Mouse (Mus musculus) megakaryocyte, adult 5-6 weeks (primary cell): ENCODE results near the gene Rnf214. TPM values are rescaled to one million over a fixed set of nuclear protein-coding genes. Genes with fewer than 3 reads are reported as not detected.

Experiments
- ATAC-seq: 2 replicates; pipeline ENCODE4 v1.8.0; 2016; ENCODE audit warnings: mild to moderate bottlenecking, inconsistent platforms; ENCODE audit not compliant: poor library complexity, severe bottlenecking
- total RNA-seq, 2 experiments: library from RNA; stranded (forward) in 1 of 2; stranded (reverse) in 1 of 2; fragments of 153-499, 151-499 nt in 1 of 2; fragments of 221-1000, 200-1000 nt in 1 of 2; gene quantifications; 2 replicates each; pipeline versions ENCODE4 v1.2.3 to v1.2.4; 2015 to 2017

Gene Rnf214
- total RNA-seq, 2 experiments from 2014 or later: 23.3 to 34.0 TPM

GRCm38 (mm10) chr9:45827663-45828290 lies 78.9 kb downstream of the Rnf214 start:
- ATAC-seq: peak; percentile 28; the same call in 1 of the 2 replicates

GRCm38 (mm10) chr9:45818406-45819011 lies 88.2 kb downstream of the Rnf214 start:
- ATAC-seq: peak; percentile 38

DNA sequence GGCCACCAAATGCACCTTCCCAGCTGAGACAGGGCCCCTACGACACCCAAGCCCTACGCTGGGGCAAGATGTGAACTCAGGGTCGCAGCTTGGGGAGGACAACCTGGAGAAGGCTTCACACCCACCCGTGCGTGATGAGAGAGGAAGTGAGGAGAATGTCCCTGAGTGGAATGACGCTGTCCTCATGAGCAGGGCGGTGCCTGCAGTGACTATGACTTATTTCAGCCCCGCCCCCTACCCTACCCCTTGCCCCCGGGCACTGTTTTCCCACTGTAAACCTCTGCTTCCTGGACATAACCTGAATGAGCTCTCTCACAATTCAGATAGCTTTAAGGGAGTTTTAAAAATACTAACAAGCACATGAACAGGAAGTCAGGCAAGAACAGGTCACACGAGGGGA lies 91.2 kb downstream of the Rnf214 start:
- peak; percentile 92 for ATAC-seq

- ATAC-seq: peak; percentile 4; the same call in 1 of the 2 replicates
Measured at GRCm38 (mm10) chr9:45815113-45815512, 91.6 kb downstream of the Rnf214 start.

Other genes starting within 250 kb of the Rnf214 start
- gene Cep164, start 78.2 kb downstream of the Rnf214 start, total RNA-seq (2015): 11.1 and 11.9 TPM in 2 replicates
- gene Cep164, start 78.2 kb downstream of the Rnf214 start, total RNA-seq (2017): 9.8 and 16.3 TPM in 2 replicates
- 2.9 and 3.5 TPM in 2 replicates for gene Bace1, start 68.3 kb downstream of the Rnf214 start, total RNA-seq (2015)
- gene Bace1, start 68.3 kb downstream of the Rnf214 start, total RNA-seq (2017): 4.1 and 7.2 TPM in 2 replicates
- 12.1 and 15.4 TPM in 2 replicates for gene Pcsk7, start 414 bp downstream of the Rnf214 start, total RNA-seq (2015)
- gene Pcsk7, start 414 bp downstream of the Rnf214 start, total RNA-seq (2017): 22.5 and 34.8 TPM in 2 replicates
- gene Tagln, start 29.1 kb upstream of the Rnf214 start, total RNA-seq (2015): 0.13 and 0.32 TPM in 2 replicates
- gene Tagln, start 29.1 kb upstream of the Rnf214 start, total RNA-seq (2017): 0.40 TPM in 1 of 2 replicates, not detected in the other
- 57.3 and 71.0 TPM in 2 replicates for gene Sidt2, start 48.3 kb upstream of the Rnf214 start, total RNA-seq (2015)
- 41.4 and 51.9 TPM in 2 replicates for gene Sidt2, start 48.3 kb upstream of the Rnf214 start, total RNA-seq (2017)
- 28.6 and 44.4 TPM in 2 replicates for gene Pafah1b2, start 105.8 kb upstream of the Rnf214 start, total RNA-seq (2015)
- 53.0 and 73.9 TPM in 2 replicates for gene Pafah1b2, start 105.8 kb upstream of the Rnf214 start, total RNA-seq (2017)
- gene Sik3, start 105.9 kb upstream of the Rnf214 start, total RNA-seq (2015): 32.9 and 34.5 TPM in 2 replicates
- gene Sik3, start 105.9 kb upstream of the Rnf214 start, total RNA-seq (2017): 17.5 and 24.0 TPM in 2 replicates